Mouse (Mus musculus): ENCODE results near the gene Snx29.
"Not testable (repeated sequence)": the region's sequence is repeated elsewhere in the genome, so short reads cannot be mapped to it uniquely, and the experiment has no call there.

The Snx29 gene

DNA sequence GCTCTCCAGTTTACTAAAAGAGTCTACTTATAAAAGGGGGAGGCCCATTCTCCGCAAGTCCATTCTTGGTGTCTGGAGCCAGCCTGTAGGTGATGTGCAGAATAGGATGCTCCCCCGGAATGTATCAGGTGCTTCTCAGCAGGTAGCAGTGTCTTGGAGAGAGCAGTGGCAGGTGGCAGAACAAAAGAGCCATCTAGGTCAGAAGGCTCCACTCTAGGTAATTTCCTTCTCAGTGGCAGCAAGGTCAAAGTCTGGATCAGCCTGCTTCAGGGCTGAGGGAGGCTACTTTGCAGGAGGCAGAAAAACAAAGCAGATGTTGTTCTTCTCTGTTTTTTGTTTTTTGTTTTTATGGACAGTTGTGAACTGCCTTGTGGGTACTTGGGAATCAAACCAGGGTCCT, 37.9 kb downstream of the Snx29 start:
- DNase-seq, result not testable (repeated sequence)

DNA sequence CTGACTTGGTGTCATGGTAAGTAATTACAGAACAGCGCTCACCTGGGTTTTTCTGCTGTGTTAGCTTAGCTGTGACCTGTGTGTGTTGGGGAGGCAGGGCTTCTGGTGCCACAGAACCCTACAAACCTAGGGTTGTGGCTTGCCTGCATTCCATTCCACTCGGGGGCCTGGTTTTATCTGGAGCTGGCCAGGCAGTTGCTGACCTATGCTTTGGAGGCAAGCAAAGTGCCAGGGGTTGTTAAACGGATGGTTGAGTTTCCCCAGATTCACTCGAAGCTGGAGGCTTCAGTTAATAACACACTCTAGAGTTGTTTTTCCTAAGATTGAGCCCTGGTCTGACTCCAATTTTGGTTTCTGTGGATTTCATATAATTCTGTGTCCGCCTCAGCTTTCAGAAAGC, 42.9 kb downstream of the Snx29 start:
- DNase-seq, result no peak

DNA sequence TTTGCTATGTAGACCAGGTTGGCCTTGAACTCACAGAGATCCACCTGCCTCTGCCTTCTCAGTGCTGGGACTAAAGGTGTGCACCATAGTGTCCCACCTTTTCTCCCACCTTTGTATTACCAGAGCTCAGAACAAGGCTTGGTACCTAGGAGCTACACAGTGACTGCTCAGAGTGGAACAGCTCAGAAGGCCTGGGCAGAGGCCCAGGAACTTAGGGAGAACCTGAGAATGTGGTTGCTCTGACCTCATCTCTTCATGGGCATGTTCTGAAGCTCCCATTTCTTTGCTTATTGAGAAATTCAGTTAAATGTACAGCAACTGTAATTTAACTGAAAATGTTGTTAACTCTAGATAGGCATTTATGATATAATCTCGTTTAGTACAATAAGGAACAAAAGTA, 44.1 kb downstream of the Snx29 start:
- no peak for DNase-seq

DNA sequence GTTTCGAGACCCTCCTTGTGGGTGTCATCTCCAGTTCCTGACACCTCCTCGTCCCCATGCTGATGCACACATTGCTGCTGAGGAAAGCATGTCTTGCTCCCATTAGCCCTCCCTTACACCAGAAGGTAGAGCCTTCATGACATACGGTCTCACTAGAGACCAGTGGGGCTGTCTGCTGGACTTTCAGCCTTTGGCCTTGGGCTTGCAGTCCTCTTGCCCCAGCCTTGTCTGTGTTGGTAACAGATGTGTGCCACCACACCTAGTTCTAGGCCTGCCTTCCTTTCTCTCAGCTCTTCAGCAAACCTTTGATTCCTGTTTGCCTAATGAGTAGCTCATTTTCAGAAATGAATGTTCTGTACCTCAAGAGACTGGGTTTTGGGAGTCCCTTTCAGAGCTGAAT, 45.7 kb downstream of the Snx29 start:
- DNase-seq, result no peak

DNA sequence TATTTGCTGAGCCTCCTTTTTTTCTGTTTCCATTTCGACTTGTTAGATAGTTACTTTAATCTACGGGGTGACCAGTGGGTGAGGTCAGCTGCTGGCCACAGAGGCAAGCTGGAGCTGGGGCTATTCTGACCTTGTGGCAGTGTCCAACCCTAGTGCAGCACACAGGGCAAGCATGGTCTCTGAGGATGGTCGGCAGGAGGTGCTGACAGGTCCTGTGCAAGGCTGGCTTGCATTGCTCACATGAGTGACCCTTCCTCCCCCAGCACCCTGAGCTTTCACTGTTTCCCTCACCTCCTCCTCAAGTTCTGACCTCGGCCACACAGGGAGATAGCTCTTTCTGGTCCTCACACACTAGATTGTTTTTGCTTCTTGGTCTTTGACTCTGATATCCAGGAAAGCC, 46.5 kb downstream of the Snx29 start:
- no peak for DNase-seq

DNA sequence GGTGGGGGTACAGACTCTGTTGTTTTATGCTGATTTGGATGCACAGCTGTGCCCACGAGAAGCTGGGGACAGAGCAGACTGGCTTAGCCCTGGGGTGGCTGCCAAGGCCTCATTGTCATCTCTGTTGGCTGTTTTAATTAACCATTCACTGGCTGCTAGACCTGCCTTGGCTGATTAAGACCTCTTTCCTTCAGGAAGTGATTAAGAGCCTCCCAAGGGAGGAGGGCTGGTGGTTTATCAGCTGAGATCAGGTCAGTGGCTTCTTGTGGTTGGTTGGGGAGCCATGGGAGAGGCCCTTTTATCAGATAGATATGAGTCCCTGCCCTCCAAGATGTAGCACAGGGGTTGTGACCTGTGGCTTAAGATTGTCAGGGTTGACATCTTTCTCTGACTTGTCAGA, 46.9 kb downstream of the Snx29 start:
- peak; percentile 29 for DNase-seq

DNA sequence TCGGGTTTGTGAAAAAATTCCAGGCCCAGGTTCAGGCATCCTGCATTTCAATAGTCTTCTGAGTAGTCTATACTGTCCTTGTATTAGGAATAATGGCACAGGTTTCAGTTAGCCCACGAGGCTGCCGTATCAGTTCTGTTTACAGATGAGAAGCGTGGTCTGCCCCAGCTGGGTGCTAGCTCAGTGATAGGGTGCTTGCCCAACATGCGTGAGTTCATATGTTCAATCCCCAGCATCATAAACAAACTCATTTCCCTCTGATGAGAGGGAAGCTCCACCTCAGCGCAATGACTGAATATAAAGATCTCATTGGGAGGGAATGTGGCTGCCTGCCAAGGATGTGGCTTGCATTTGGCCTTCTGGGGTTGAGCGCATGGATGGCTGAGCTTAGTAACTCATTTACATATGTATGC, 47.4 kb downstream of the Snx29 start:
- DNase-seq, result no peak

DNA sequence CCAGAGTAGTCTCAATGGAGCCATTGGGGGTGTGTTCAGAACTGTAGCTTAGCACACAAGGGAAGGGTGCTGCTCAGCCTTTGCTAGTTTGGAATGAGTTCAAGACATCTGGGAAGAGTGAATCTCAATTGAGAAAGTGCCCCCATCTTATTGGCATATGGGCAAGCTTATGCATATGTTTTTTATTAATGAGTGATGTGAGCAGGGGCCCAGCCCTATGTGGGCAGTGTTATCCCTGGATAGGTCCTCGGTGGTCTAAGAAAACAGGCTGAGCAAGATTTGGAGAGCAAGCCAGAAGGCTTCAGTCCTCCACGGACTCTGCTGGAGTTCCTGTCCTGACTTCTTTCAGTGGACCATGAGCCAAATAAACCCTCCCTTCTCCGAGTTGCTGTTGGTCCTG, 56.6 kb downstream of the Snx29 start:
- DNase-seq, result no peak

DNA sequence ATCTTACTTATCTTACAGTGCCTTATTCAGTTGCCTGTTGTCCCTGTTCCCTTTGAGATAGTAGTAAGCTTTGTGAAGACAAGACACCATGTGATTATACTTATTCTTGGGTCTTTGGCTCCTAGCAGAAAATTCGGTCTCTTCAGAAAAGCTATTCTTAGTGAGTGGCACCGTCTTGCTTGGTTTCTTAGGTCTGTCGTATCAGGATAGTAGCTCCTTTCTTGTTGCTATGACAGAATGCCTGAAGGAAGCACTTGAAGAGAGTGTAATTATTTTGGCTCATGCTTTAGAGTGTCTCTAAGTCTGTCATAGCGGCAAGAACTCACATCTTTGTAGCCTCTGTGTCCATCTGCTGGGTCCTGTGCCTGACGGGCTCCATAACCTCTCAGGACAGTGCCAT, 57.3 kb downstream of the Snx29 start:
- DNase-seq, result no peak

DNA sequence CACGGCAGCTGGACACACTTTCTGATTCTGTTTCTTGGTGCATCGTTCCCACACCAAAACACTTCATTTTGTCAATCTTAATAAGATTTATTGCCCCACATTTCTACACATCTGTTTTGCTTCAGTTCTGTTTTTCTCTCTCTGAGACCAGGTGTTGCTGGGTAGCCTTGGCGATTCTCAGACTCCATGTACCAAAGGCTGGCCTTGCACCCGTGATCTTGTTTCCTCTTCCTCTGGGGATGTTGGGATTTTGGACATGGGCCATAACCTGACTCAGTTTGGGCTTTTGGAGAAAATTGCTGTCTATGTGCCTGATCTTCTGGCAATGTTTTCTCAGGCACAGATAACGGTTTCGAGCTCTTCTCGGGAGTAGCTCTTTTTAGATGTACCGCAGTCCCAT, 58.2 kb downstream of the Snx29 start:
- no peak for DNase-seq

DNA sequence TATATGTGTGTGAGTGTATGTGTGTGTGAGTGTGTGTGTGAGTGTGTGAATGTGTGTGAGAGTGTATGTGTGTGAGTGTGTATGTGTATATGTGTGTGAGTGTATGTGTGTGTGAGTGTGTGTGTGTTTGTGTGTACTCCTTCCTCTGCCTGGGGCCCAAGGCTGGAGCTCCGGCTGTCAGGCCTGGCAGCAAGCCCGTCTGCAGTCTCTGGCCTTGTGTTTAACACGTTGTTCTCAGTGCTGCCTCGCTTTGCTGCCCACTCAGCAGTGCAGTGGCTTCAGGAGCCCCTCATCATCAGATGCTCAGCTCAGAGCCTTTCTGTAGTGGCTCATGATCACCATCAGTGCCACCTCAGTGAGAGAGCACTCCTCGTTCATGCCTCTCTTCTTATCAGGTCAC, 61.7 kb downstream of the Snx29 start:
- no peak for DNase-seq

DNA sequence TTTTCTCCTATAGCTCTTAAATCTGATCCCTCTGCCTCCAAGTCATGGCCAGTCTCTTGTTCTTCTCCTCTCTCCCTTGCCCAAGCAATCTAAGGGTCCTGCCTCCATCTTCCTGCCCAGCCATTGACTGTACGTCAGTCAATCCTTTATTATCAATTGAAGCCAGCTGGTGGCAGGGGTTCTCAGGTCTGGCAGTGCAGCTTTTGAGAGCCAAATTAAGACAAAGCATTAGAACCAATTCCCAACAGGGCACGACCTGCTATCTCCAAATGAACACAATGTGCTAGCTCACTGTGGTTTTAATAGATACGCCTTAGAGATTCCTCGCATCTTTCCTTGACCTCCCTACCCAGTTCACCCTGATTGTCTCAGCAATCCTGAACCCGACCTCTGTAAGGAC, 62.4 kb downstream of the Snx29 start:
- DNase-seq, result no peak

DNA sequence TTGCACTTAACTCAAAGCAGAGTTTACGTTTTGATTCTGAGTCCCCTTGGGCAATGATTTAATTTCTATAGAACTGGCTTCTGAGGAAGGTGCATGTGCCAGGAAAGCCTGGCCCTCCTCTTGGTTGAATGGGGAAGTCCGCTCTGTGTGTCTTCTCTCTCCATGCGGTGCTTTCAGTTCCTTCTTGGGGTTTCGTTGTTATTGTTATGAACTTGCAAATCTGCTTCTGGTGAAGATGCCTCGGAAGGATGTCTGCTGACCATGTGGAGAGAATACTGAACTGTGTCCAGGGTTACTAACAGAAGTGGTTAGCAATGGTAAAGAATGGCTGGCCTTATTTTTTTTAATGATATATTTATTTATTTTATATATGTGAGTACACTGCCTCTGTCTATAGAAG, 63.1 kb downstream of the Snx29 start:
- DNase-seq, result no peak

DNA sequence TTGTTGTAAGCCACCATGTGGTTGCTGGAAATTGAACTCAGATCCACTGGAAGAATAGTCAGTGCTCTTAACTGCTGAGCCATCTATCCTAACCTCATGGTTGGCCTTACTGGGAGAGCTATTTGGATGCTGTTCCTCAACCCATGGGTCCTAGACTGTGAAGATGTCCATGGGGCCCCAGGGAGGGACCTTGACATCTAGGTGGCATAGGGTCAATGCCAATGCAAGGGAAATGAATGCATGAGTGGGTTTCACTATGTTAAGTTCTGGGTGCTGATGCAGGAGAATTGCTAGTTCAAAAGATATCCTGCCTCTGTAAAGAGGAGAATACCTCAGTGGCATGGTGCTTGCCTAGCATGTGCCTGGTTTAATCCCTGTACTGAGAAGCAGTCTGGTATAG, 63.5 kb downstream of the Snx29 start:
- no peak for DNase-seq

DNA sequence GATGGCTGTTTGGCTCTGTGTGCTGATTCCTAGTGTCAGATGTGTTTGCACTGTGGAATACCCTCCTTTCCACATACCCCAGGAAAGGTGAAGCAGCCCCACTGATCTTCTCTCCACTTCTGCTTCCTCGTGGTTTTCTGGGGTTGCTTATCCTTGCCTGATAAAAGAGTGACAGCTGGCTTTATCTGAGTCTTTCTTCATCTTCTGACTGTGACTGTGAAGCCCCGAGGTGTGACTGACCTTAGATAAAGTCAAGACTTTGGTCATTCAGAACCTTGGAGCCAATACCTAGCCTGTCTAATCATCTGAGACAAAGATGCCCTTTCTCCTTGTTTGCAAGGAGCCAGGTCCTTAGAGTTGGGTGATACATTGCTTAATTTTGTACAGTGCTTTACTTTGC, 65.4 kb downstream of the Snx29 start:
- DNase-seq, result no peak

DNA sequence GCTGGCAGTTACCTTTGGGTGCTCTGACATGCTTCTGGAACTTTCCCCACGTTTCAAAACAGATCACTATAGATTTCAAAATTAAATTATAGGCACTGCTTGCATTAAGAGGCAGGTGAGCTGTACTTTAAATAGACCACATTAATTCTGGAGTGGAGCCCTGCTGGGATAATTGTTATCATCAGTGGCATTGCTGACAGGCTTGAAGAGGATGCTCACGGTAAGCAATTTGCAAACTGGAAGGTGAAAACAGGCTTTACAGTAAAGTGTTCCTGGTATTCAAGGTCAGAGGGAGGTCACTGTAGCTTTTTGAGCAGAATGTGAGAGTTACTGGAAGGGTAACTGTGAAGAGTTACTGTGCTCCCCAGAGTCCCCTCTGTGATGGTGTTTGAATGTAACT, 66.6 kb downstream of the Snx29 start:
- no peak for DNase-seq

DNA sequence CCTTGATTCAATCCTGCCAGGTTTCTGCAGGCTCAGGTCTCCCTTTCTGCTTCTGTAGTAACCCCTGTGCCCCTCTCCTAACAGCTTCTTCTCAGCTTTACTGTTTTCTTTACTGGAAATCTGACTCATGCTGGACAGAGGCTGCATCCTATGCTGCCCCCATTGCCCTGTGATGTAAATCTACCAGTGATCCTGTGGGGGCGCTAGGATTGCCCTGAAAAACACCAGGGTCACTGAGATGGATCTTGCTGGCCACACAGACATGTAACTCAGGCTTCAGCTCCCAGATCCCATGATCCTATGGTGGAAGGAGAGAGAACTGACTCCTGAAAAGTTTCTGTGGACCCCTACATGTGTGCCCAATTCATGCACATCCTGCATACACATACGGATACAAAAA, 73.9 kb downstream of the Snx29 start:
- DNase-seq, result no peak

DNA sequence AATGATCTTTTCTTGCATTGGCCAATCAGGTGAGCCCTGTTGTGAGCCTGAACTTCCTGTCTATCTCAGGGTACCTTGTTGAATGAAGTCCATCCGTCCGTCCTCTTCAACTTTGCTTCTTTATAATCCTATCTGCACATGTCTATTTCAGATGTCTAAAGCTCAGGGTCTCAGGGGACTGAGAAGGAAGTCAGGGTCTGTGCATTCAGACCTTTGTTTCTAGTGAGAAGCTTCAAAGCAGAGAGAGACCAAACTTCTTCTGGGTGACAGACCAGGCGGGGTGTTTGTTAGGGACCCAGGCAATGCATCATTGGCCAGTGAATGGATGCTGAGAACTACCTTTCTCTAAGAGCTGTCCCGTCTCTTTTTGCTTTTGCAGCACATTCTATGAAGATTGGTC, 76.7 kb downstream of the Snx29 start:
- no peak for DNase-seq

DNA sequence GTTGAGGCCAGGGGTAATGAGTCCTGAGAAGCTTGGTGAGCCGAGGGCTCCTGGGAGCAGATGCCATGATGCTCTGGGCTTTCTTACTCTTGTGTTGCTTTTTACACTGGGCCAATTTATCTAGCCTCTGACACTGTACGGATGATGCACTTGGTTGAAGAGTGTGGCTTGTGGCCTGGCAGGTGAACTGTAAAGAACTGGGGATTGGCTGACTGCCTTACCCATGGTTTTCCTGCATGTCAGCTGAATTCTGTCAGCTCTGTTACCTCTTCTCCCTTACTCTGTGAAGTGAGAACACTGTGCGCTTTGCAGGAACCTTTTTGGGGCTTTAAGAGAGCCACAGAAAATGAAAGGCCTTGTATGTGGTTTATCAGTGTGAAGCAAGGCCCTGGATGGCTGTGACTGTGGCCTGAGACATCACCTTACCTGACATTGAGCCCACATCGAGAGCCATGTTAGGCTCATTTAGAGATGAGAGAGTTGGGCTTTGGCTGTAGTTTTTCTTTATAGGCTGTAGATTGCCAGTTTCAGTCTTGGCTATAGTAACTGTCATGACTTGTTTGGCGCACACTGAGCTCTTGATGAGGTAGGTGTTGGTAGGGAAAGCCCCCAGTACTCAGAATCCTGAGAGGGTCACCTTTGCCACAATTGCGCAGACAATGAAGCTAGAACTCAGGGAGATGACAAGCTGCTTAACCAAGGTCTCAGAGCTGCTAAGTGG, 77.3 kb downstream of the Snx29 start:
- no peak for DNase-seq

DNA sequence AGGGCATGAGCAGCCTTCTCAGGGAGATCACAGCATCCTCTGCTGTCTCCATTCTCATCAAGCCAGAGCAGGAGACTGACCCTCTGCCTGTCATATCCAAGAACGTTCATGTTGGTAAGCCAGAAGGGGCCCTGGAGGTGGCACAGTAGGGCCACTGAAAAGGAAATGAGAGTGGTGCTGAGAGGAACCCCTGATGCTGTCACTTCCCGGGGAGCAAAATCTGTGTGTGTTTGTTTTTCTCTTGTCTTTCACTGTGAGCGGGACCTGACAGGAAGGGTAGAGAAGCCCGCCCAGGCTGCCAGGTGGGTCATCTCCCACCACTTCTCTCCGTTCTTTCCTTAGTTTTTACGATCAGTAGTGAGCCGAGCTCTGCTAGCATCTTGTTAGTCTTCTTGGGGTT, 78.2 kb downstream of the Snx29 start:
- DNase-seq, result no peak

DNA sequence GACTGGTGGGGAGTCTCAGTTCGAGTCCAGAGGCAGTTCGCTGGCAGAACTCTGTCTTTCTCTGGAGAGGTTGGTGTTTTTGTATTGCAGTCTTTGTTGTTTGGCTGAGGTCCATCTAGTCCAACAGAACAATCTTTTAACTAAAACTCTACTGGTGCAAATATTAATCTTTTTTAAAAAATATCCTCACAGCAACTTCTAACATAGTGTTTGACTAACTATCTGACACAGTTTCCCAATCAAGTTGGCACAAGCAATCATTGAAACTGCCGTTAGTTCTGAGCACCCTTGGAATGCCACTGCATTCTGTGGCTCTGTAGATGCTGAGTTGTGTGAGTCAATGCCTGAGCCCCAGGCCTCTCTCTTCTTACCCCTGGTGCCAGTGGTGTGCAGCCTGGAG, 82.5 kb downstream of the Snx29 start:
- no peak for DNase-seq

DNA sequence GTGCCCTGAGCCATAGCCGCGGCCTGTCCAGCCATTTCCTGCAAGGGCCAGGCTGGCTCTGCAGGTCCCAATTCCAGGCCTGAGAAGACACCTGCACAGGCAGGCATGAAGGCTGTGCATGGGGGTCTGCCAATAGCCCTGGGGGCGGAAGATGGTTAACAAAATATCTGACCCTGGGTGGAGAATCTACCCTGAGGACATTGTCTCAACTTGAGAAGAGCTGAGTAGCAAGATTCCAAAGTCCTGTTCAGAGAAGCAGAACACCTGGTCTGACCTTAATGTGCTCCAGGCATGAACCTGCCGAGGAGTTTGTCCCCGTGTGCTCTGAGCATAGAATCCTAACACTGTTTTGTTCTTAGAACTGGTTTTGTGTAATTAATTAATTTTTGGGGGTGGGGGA, 83.5 kb downstream of the Snx29 start:
- no peak for DNase-seq

DNA sequence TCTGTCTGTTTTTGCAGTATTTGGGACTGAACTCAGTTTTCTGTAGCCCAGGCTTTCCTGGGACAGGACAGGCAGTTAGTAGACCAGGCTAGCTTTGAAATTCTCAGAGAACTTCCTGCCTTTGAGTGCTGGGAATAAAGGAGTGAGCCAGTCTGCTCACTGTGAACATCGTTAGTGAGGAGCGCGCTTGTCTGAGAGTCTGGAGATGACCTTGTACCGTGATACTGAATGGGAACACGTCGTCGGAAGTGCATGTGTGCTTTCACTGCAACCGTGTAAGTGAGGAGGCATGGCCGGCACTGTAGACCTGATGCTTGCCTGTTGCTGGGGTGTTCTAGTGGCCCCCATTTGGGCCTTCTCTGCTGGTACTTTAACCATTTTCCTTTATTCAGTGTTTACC, 83.9 kb downstream of the Snx29 start:
- no peak for DNase-seq

DNA sequence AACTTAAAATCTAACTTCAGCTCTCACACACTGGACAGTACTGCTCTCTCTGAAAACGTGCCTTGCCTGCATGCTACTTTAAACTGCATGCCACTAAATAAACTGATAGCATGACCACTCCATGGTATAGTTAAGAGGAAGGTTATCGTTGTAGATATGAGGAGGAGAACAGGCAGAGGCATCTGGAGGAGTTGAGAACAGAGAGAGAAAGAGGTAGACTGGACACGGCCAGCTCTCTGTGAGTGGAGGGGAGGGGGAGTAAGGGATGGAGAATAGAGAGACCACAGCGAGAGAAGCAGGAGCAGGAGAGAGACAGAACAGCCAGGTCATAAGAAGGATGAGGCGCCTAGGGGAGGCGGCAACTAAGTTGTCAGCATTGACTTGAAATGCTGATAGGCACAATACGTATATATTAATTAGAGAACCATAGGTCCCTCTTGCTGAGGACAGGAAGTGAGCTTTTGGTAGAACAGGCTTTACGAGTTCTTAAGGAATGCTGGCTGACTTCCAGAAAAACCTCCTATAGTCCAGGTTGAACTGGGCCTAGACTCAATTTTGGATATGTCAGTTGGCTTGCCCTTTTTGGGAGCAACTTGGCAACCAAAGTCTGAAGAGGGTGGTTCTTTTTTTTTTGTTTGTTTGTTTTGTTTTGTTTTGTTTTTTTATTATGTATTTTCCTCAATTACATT, 85.4 kb downstream of the Snx29 start:
- DNase-seq, result no peak

DNA sequence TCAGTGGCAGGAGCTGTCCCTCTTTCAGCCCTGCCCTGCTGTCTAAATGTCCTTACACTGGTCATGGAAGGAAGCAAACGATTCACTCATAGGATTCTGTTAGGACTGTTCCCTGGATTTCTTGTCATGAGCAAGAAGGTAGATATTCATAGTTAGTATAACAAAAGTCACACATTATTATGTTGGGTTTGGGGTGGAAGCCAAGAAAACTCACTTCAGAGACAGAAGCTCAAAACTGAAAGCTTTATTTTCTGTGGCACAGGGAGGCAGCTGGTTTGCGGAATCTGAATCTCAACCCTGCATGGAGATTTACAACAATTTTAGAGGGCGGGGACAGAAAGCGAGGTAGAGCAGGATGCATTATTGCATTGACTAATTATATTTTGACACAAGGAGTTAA, 86.0 kb downstream of the Snx29 start:
- DNase-seq, result no peak
